Mouse (Mus musculus) forebrain, embryonic 10.5 days (tissue): ENCODE data around the gene Camsap1. TPM values are rescaled to one million over a fixed set of nuclear protein-coding genes. Genes with fewer than 3 reads are reported as not detected.
A peak's percentile ranks its signal among the peaks of the same experiment; 100 is the strongest.

ENCODE experiments used
- DNase-seq: peaks from one replicate; pipeline ENCODE4 v3.0.0-alpha.2; 2017; ENCODE audit warnings: low spot score; ENCODE audit errors: extremely low spot score
- H3K27ac ChIP-seq: fragments of 300-500 bp; sonication (generic); 2 replicates; pipeline ENCODE4 v1.5.1; 2016; ENCODE audit warnings: mild to moderate bottlenecking
- H3K27me3 ChIP-seq: fragments of 300-500 bp; sonication (generic); 2 replicates; pipeline ENCODE4 v1.6.1; 2016; ENCODE audit warnings: mild to moderate bottlenecking; ENCODE audit not compliant: poor library complexity, severe bottlenecking
- H3K36me3 ChIP-seq: fragments of 300-500 bp; sonication (generic); replicated peaks from 2 replicates; pipeline ENCODE4 v1.6.1; 2016; ENCODE audit warnings: mild to moderate bottlenecking, moderate library complexity
- H3K4me1 ChIP-seq: fragments of 300-500 bp; sonication (generic); 2 replicates; pipeline ENCODE4 v1.6.1; 2016
- H3K4me3 ChIP-seq: fragments of 300-500 bp; sonication (generic); 2 replicates; pipeline ENCODE4 v1.5.1; 2016; ENCODE audit warnings: mild to moderate bottlenecking, moderate library complexity
- H3K9me3 ChIP-seq: fragments of 300-500 bp; sonication (generic); 2 replicates; pipeline ENCODE4 v1.6.1; 2016; ENCODE audit warnings: mild to moderate bottlenecking, moderate library complexity
- WGBS: fragments of 180-500 bp; shearing (Covaris S2); methylation state at CpG from one replicate; pipeline ENCODE4 v1.1.7; 2016; 5-methylcytosine and 5-hydroxymethylcytosine counted together
- polyA plus RNA-seq: library from polyadenylated mRNA; unstranded; fragments of >200 nt; fragmentation: Nextera tagmentation; extraction: Ambion mirVana; gene quantifications from 2 replicates; pipeline ENCODE4 v1.2.1, GENCODE M21; 2016

Camsap1 gene
- polyA plus RNA-seq, 1 experiment from 2014 or later: 24.5 TPM

GRCm38 (mm10) chr2:26001136-26001535 lies 18.1 kb upstream of the Camsap1 start:
- H3K36me3 ChIP-seq: peaks cover 92% of the 10 kb centered on the region

GRCm38 (mm10) chr2:25997716-25998115 lies 14.6 kb upstream of the Camsap1 start:
- H3K4me3 ChIP-seq: no peak overlapping the region
- H3K36me3 ChIP-seq: peaks cover 59% of the 10 kb centered on the region
- H3K27me3 ChIP-seq: no peaks in the 10 kb centered on the region
- H3K27ac ChIP-seq: no peak overlapping the region
- DNase-seq: no peak
- no peaks in the 10 kb centered on the region for H3K4me1 ChIP-seq
- WGBS: 93% methylated on average over 3 of the region's 3 CpGs
- no peaks in the 10 kb centered on the region for H3K9me3 ChIP-seq

More at GRCm38 (mm10) chr2:26001136-26001535, 18.1 kb upstream of the Camsap1 start:
- no peak overlapping the region for H3K4me3 ChIP-seq
- WGBS: 95% methylated on average over 5 of the region's 5 CpGs
- no peaks in the 10 kb centered on the region for H3K9me3 ChIP-seq
- DNase-seq: no peak
- H3K27me3 ChIP-seq: no peaks in the 10 kb centered on the region
- no peak overlapping the region for H3K27ac ChIP-seq
- H3K4me1 ChIP-seq: no peaks in the 10 kb centered on the region

GRCm38 (mm10) chr2:25994791-25995190 lies 11.7 kb upstream of the Camsap1 start:
- no peak for DNase-seq
- WGBS: 94% methylated on average over 3 of the region's 3 CpGs
- Histone ChIP-seq H3K4me3 (no peak overlapping the region), H3K27ac (no peak overlapping the region), H3K9me3 (no peaks in the 10 kb centered on the region), H3K36me3 (peaks cover 33% of the 10 kb centered on the region), H3K4me1 (no peaks in the 10 kb centered on the region), H3K27me3 (no peaks in the 10 kb centered on the region)

GRCm38 (mm10) chr2:25992285-25992684 lies 9.2 kb upstream of the Camsap1 start:
- Histone ChIP-seq H3K9me3 (no peaks in the 10 kb centered on the region), H3K27ac (no peak overlapping the region), H3K36me3 (peaks cover 10% of the 10 kb centered on the region), H3K4me1 (no peaks in the 10 kb centered on the region), H3K27me3 (no peaks in the 10 kb centered on the region), H3K4me3 (no peak overlapping the region)
- DNase-seq: no peak
- 75% methylated on average over 2 of the region's 2 CpGs for WGBS

GRCm38 (mm10) chr2:25989651-25990050 lies 6.6 kb upstream of the Camsap1 start:
- Histone ChIP-seq H3K27me3 (peaks cover 10% of the 10 kb centered on the region), H3K27ac (no peak overlapping the region), H3K9me3 (no peaks in the 10 kb centered on the region), H3K4me3 (no peak overlapping the region), H3K36me3 (no peaks in the 10 kb centered on the region), H3K4me1 (peaks cover 1% of the 10 kb centered on the region; the same call in 1 of the 2 replicates)
- 83% methylated on average over 1 of the region's 1 CpGs for WGBS
- DNase-seq: no peak

GRCm38 (mm10) chr2:25987817-25988216 lies 4.7 kb upstream of the Camsap1 start:
- 90% methylated on average over 6 of the region's 6 CpGs for WGBS
- Histone ChIP-seq H3K36me3 (no peaks in the 10 kb centered on the region), H3K27me3 (peaks cover 13% of the 10 kb centered on the region), H3K27ac (no peak overlapping the region), H3K9me3 (no peaks in the 10 kb centered on the region), H3K4me1 (peaks cover 11% of the 10 kb centered on the region), H3K4me3 (no peak overlapping the region)
- no peak for DNase-seq

GRCm38 (mm10) chr2:25986601-25987000 lies 3.5 kb upstream of the Camsap1 start:
- Histone ChIP-seq H3K36me3 (no peaks in the 10 kb centered on the region), H3K27ac (no peak overlapping the region), H3K27me3 (peaks cover 13% of the 10 kb centered on the region), H3K4me3 (no peak overlapping the region), H3K4me1 (peaks cover 17% of the 10 kb centered on the region), H3K9me3 (no peaks in the 10 kb centered on the region)
- 61% methylated on average over 5 of the region's 5 CpGs for WGBS
- no peak for DNase-seq

GRCm38 (mm10) chr2:25982426-25983091 lies 523 bp downstream of the Camsap1 start:
- WGBS: under 1% methylated on average over 76 of the region's 76 CpGs
- peak overlapping the region; percentile 96 for H3K27ac ChIP-seq
- no peaks in the 10 kb centered on the region for H3K9me3 ChIP-seq
- peaks cover 31% of the 10 kb centered on the region for H3K36me3 ChIP-seq
- peak overlapping the region; percentile 74 for H3K4me3 ChIP-seq
- H3K27me3 ChIP-seq: peaks cover 13% of the 10 kb centered on the region
- DNase-seq: peak; percentile 60
- peaks cover 40% of the 10 kb centered on the region for H3K4me1 ChIP-seq

- WGBS: under 1% methylated on average over 16 of the region's 16 CpGs
- peaks cover 40% of the 10 kb centered on the region for H3K4me1 ChIP-seq
- peaks cover 13% of the 10 kb centered on the region for H3K27me3 ChIP-seq
- no peaks in the 10 kb centered on the region for H3K9me3 ChIP-seq
- H3K4me3 ChIP-seq: peak overlapping the region; percentile 74
- peak; percentile 25 for DNase-seq
- peak overlapping the region; percentile 96 for H3K27ac ChIP-seq
- peaks cover 35% of the 10 kb centered on the region for H3K36me3 ChIP-seq
These were observed 1.0 kb downstream of the Camsap1 start for GRCm38 (mm10) chr2:25982052-25982425.

GRCm38 (mm10) chr2:25978997-25979396 lies 4.1 kb downstream of the Camsap1 start:
- peaks cover 37% of the 10 kb centered on the region for H3K4me1 ChIP-seq
- 92% methylated on average over 4 of the region's 4 CpGs for WGBS
- H3K4me3 ChIP-seq: no peak overlapping the region
- no peaks in the 10 kb centered on the region for H3K9me3 ChIP-seq
- peaks cover 56% of the 10 kb centered on the region for H3K36me3 ChIP-seq
- DNase-seq: no peak
- no peak overlapping the region for H3K27ac ChIP-seq
- no peaks in the 10 kb centered on the region for H3K27me3 ChIP-seq

GRCm38 (mm10) chr2:25977587-25978239 lies 5.4 kb downstream of the Camsap1 start:
- H3K36me3 ChIP-seq: peaks cover 69% of the 10 kb centered on the region
- no peaks in the 10 kb centered on the region for H3K9me3 ChIP-seq
- H3K4me3 ChIP-seq: no peak overlapping the region
- no peaks in the 10 kb centered on the region for H3K27me3 ChIP-seq
- WGBS: 91% methylated on average over 7 of the region's 7 CpGs
- H3K4me1 ChIP-seq: peaks cover 34% of the 10 kb centered on the region
- no peak overlapping the region for H3K27ac ChIP-seq
- no peak for DNase-seq

GRCm38 (mm10) chr2:25975141-25975770 lies 7.8 kb downstream of the Camsap1 start:
- no peak overlapping the region for H3K4me3 ChIP-seq
- peaks cover 14% of the 10 kb centered on the region for H3K4me1 ChIP-seq
- H3K27ac ChIP-seq: no peak overlapping the region
- H3K36me3 ChIP-seq: peaks cover 85% of the 10 kb centered on the region
- no peaks in the 10 kb centered on the region for H3K27me3 ChIP-seq
- DNase-seq: no peak
- H3K9me3 ChIP-seq: no peaks in the 10 kb centered on the region
- WGBS: 92% methylated on average over 4 of the region's 4 CpGs

GRCm38 (mm10) chr2:25970426-25970825 lies 12.7 kb downstream of the Camsap1 start:
- WGBS: 87% methylated on average over 2 of the region's 2 CpGs
- H3K4me1 ChIP-seq: peaks cover 13% of the 10 kb centered on the region; the same call in 1 of the 2 replicates
- no peaks in the 10 kb centered on the region for H3K9me3 ChIP-seq
- H3K27ac ChIP-seq: no peak overlapping the region
- no peak for DNase-seq
- no peaks in the 10 kb centered on the region for H3K27me3 ChIP-seq
- H3K36me3 ChIP-seq: peaks cover 88% of the 10 kb centered on the region
- H3K4me3 ChIP-seq: no peak overlapping the region
